Mouse (Mus musculus) inflammation-experienced regulatory T-cells, adult 16 weeks (primary cell): ENCODE results near the gene Gbp2b. TPM values are rescaled to one million over a fixed set of nuclear protein-coding genes. Genes with fewer than 3 reads are reported as not detected.

Experiments used
- polyA plus RNA-seq: library from polyadenylated mRNA; unstranded; fragments of 100-300 nt; shearing (Covaris generic); gene quantifications from one replicate; pipeline ENCODE4 v1.2.1, GENCODE M21; 2017

The Gbp2b gene
- polyA plus RNA-seq, result 34.0 TPM

GRCm38 (mm10) chr3:142594547-142594946 lies at the start of gene Gbp2b:
Gene Gbp2b (plus strand): TSS chr3:142594847.

GRCm38 (mm10) chr3:142559632-142560228 lies 34.9 kb upstream of the Gbp2b start, which contains the start of gene Gbp3:
Gene Gbp3 (plus strand): TSS chr3:142560026.

GRCm38 (mm10) chr3:142620111-142620955 lies 25.7 kb downstream of the Gbp2b start, which contains the start of gene Gbp2:
Gene Gbp2 (plus strand): TSS chr3:142620602.

Other genes with a start within 250 kb of the Gbp2b start
- 43.0 TPM for gene Pdlim5, start 199.2 kb upstream of the Gbp2b start, polyA plus RNA-seq
- gene Gbp5, start 100.9 kb upstream of the Gbp2b start, polyA plus RNA-seq, result 61.2 TPM
- gene Gbp7, start 64.5 kb upstream of the Gbp2b start, polyA plus RNA-seq, result 256 TPM
- gene Gbp3, start 34.8 kb upstream of the Gbp2b start, polyA plus RNA-seq, result 148 TPM
- gene Gbp2, start 25.8 kb downstream of the Gbp2b start, polyA plus RNA-seq, result 140 TPM
- 5.7 TPM for gene Kyat3, start 106.2 kb downstream of the Gbp2b start, polyA plus RNA-seq
- 85.1 TPM for gene Gtf2b, start 170.2 kb downstream of the Gbp2b start, polyA plus RNA-seq